ENCODE assay signal across 7 mouse cellular contexts in genomic region chr19:4865147-4865546, GRCm38 (mm10). TPM values are rescaled to one million over a fixed set of nuclear protein-coding genes. Genes with fewer than 3 reads are reported as not detected.
DNase-seq lines count a peak whose midpoint lies in the region; ATAC-seq and TF ChIP-seq lines count a peak whose summit lies in the region.

No protein-coding gene starts in this region.

- H3K36me3 ChIP-seq in thymus, adult 2 months (ENCODE audit: control insufficient read depth, insufficient read depth, low read length) = no peaks in the 10 kb centered on the region
- peaks cover 10% of the 10 kb centered on the region; the same call in 1 of the 2 replicates for H3K36me3 ChIP-seq in embryonic facial prominence, embryonic 15.5 days
- H3K36me3 ChIP-seq in kidney, postnatal 0 days (ENCODE audit: insufficient read depth, low read length) = no peaks in the 10 kb centered on the region
- H3K36me3 ChIP-seq in midbrain, embryonic 15.5 days (replicated peaks) = 0 out of 2 replicates have a peak, but pooled peaks cover 6% of the 10 kb centered on the region

- peak overlapping the region; percentile 38 for H3K4me2 ChIP-seq in embryonic facial prominence, embryonic 15.5 days (replicated peaks)
- H3K4me2 ChIP-seq in kidney, postnatal 0 days (ENCODE audit: low read length) = peak overlapping the region; percentile 23
- peak overlapping the region; percentile 20; the same call in 1 of the 2 replicates for H3K4me2 ChIP-seq in midbrain, embryonic 15.5 days

- H3K9ac ChIP-seq in embryonic facial prominence, embryonic 15.5 days = 0 out of 2 replicates have a peak overlapping the region, but pooled peaks have one; percentile 23
- H3K9ac ChIP-seq in kidney, postnatal 0 days (ENCODE audit: low read depth, low read length) = no peak overlapping the region
- no peak overlapping the region for H3K9ac ChIP-seq in midbrain, embryonic 15.5 days

- H3K4me3 ChIP-seq in thymus, adult 2 months (ENCODE audit: control insufficient read depth, insufficient read depth, low read length) = no peak overlapping the region
- H3K4me3 ChIP-seq in embryonic facial prominence, embryonic 15.5 days (replicated peaks) = no peak overlapping the region
- H3K4me3 ChIP-seq in kidney, postnatal 0 days (replicated peaks; ENCODE audit: low read depth, low read length) = no peak overlapping the region
- no peak overlapping the region for H3K4me3 ChIP-seq in midbrain, embryonic 15.5 days

- H3K27me3 ChIP-seq in thymus, adult 2 months (ENCODE audit: control insufficient read depth, insufficient read depth, low read length) = no peaks in the 10 kb centered on the region; the same call in 1 of the 2 replicates
- H3K27me3 ChIP-seq in embryonic facial prominence, embryonic 15.5 days = no peaks in the 10 kb centered on the region
- H3K27me3 ChIP-seq in kidney, postnatal 0 days (ENCODE audit: insufficient read depth, low read length) = no peaks in the 10 kb centered on the region
- 0 out of 2 replicates have a peak, but pooled peaks cover 3% of the 10 kb centered on the region for H3K27me3 ChIP-seq in midbrain, embryonic 15.5 days (replicated peaks)

- WGBS in thymus, adult 2 months = 4% methylated on average over 17 of the region's 17 CpGs
- 3% methylated on average over 17 of the region's 17 CpGs for WGBS in embryonic facial prominence, embryonic 15.5 days
- 6% methylated on average over 17 of the region's 17 CpGs for WGBS in kidney, postnatal 0 days
- WGBS in midbrain, embryonic 15.5 days = 6% methylated on average over 17 of the region's 17 CpGs

- H3K4me1 ChIP-seq in thymus, adult 2 months (replicated peaks; ENCODE audit: control insufficient read depth, insufficient read depth, low read length) = no peaks in the 10 kb centered on the region
- peaks cover 3% of the 10 kb centered on the region; the same call in 1 of the 2 replicates for H3K4me1 ChIP-seq in embryonic facial prominence, embryonic 15.5 days
- 0 out of 2 replicates have a peak, but pooled peaks cover 6% of the 10 kb centered on the region for H3K4me1 ChIP-seq in kidney, postnatal 0 days (replicated peaks; ENCODE audit: insufficient read depth, low read length)
- H3K4me1 ChIP-seq in midbrain, embryonic 15.5 days = no peaks in the 10 kb centered on the region

- no peaks in the 10 kb centered on the region for H3K9me3 ChIP-seq in embryonic facial prominence, embryonic 15.5 days (replicated peaks)
- no peaks in the 10 kb centered on the region for H3K9me3 ChIP-seq in kidney, postnatal 0 days (replicated peaks; ENCODE audit: low read length)
- H3K9me3 ChIP-seq in midbrain, embryonic 15.5 days = no peaks in the 10 kb centered on the region

- no peak for TF ChIP-seq CTCF in thymus, adult 2 months (IDR thresholded peaks at IDR 0.05; ENCODE audit: borderline replicate concordance, control insufficient read depth, extremely low read depth, insufficient read depth, low read length, poor library complexity)
- no peak for TF ChIP-seq CTCF in kidney, postnatal 0 days (IDR thresholded peaks at IDR 0.05; ENCODE audit: low read depth)

- H3K27ac ChIP-seq in thymus, adult 2 months (ENCODE audit: control insufficient read depth, insufficient read depth, low read length) = no peak overlapping the region
- no peak overlapping the region for H3K27ac ChIP-seq in embryonic facial prominence, embryonic 15.5 days (replicated peaks)
- H3K27ac ChIP-seq in kidney, postnatal 0 days = no peak overlapping the region
- H3K27ac ChIP-seq in midbrain, embryonic 15.5 days = no peak overlapping the region

- no peak for ATAC-seq in embryonic facial prominence, embryonic 15.5 days (ENCODE audit: insufficient number of reproducible peaks, low FRiP score, low TSS enrichment, low read depth)
- ATAC-seq in kidney, postnatal 0 days (replicated peaks; ENCODE audit: low FRiP score, low read depth) = peak; percentile 57; the same call in 1 of the 2 replicates
- no peak for ATAC-seq in midbrain, embryonic 15.5 days (replicated peaks)

- peak; percentile 11 for DNase-seq in thymus, adult 2 months
- no peak for DNase-seq in thymus, adult 18-20 months
- DNase-seq in kidney, postnatal 0 days (ENCODE audit: low spot score) = peak; percentile 60
- no peak for DNase-seq in spleen, postnatal 4 days (ENCODE audit: low spot score in 2 of 2)
- DNase-seq in cerebellum, adult 9-11 months = no peak

- no peak for TF ChIP-seq POLR2A in thymus, adult 2 months (IDR thresholded peaks at IDR 0.05; ENCODE audit: control insufficient read depth, extremely low read depth, insufficient read depth, low read length, poor library complexity)

RNA-seq across cellular contexts. Expression of gene Ctsf, which starts 10.2 kb away (rescaled TPM):
- 27.0 and 31.9 TPM in 2 replicates for polyA plus RNA-seq in thymus, adult 2 months (2012; rRNA removed)
- 62.7 and 63.9 TPM in 2 replicates for polyA plus RNA-seq in embryonic facial prominence, embryonic 15.5 days (2015; fragmentation: Nextera tagmentation; extraction: Ambion mirVana)
- polyA plus RNA-seq in kidney, postnatal 0 days (2015; fragmentation: Nextera tagmentation; extraction: Ambion mirVana) = 79.8 and 80.6 TPM in 2 replicates
- 83.0 and 84.3 TPM in 2 replicates for polyA plus RNA-seq in midbrain, embryonic 15.5 days (2015; fragmentation: Nextera tagmentation; extraction: Ambion mirVana)

RNA-seq across cellular contexts. Expression of gene Actn3, which starts 12.6 kb away (rescaled TPM):
- polyA plus RNA-seq in thymus, adult 2 months (2012; rRNA removed) = 8.4 and 11.8 TPM in 2 replicates
- polyA plus RNA-seq in embryonic facial prominence, embryonic 15.5 days (2015; fragmentation: Nextera tagmentation; extraction: Ambion mirVana) = 29.6 and 33.7 TPM in 2 replicates
- 4.0 and 4.1 TPM in 2 replicates for polyA plus RNA-seq in kidney, postnatal 0 days (2015; fragmentation: Nextera tagmentation; extraction: Ambion mirVana)
- 2.2 and 2.7 TPM in 2 replicates for polyA plus RNA-seq in midbrain, embryonic 15.5 days (2015; fragmentation: Nextera tagmentation; extraction: Ambion mirVana)

RNA-seq across cellular contexts. Expression of gene Zdhhc24, which starts 13.3 kb away (rescaled TPM):
- 53.0 and 53.5 TPM in 2 replicates for polyA plus RNA-seq in thymus, adult 2 months (2012; rRNA removed)
- polyA plus RNA-seq in embryonic facial prominence, embryonic 15.5 days (2015; fragmentation: Nextera tagmentation; extraction: Ambion mirVana) = 14.0 and 14.9 TPM in 2 replicates
- polyA plus RNA-seq in kidney, postnatal 0 days (2015; fragmentation: Nextera tagmentation; extraction: Ambion mirVana) = 8.7 and 9.5 TPM in 2 replicates
- 26.1 and 28.8 TPM in 2 replicates for polyA plus RNA-seq in midbrain, embryonic 15.5 days (2015; fragmentation: Nextera tagmentation; extraction: Ambion mirVana)

RNA-seq across cellular contexts. Expression of gene Ccdc87, which starts 26.0 kb away (rescaled TPM):
- polyA plus RNA-seq in thymus, adult 2 months (2012; rRNA removed) = 0.19 and 0.24 TPM in 2 replicates
- polyA plus RNA-seq in embryonic facial prominence, embryonic 15.5 days (2015; fragmentation: Nextera tagmentation; extraction: Ambion mirVana) = 1.2 and 1.9 TPM in 2 replicates
- 0.04 TPM in 1 of 2 replicates, not detected in the other for polyA plus RNA-seq in kidney, postnatal 0 days (2015; fragmentation: Nextera tagmentation; extraction: Ambion mirVana)
- 0.74 and 0.83 TPM in 2 replicates for polyA plus RNA-seq in midbrain, embryonic 15.5 days (2015; fragmentation: Nextera tagmentation; extraction: Ambion mirVana)

RNA-seq across cellular contexts. Expression of gene Ccs, which starts 26.0 kb away (rescaled TPM):
- polyA plus RNA-seq in thymus, adult 2 months (2012; rRNA removed) = 35.8 and 45.8 TPM in 2 replicates
- 69.4 and 73.8 TPM in 2 replicates for polyA plus RNA-seq in embryonic facial prominence, embryonic 15.5 days (2015; fragmentation: Nextera tagmentation; extraction: Ambion mirVana)
- 72.9 and 82.1 TPM in 2 replicates for polyA plus RNA-seq in kidney, postnatal 0 days (2015; fragmentation: Nextera tagmentation; extraction: Ambion mirVana)
- 43.9 and 44.1 TPM in 2 replicates for polyA plus RNA-seq in midbrain, embryonic 15.5 days (2015; fragmentation: Nextera tagmentation; extraction: Ambion mirVana)

Comparison
In these comparisons a context has a peak if more than half of its experiments do, and no peak if none do; other contexts are left out.
1. DNase-seq: peak in thymus, adult 2 months (single experiment) and kidney, postnatal 0 days (single experiment); none in thymus, adult 18-20 months (0 of 2), spleen, postnatal 4 days (0 of 2) and cerebellum, adult 9-11 months (single experiment).
2. Peak in every context shown above with its lines, with median percentiles within 50 percentile points of each other: H3K4me2 ChIP-seq.